Mouse (Mus musculus): ENCODE data around the gene Khnyn. TPM values are rescaled to one million over a fixed set of nuclear protein-coding genes. Genes with fewer than 3 reads are reported as not detected.
A peak's percentile ranks its signal among the peaks of the same experiment; 100 is the strongest.

Khnyn gene
- polyA plus RNA-seq, 1 experiment: 35.5 TPM

DNA sequence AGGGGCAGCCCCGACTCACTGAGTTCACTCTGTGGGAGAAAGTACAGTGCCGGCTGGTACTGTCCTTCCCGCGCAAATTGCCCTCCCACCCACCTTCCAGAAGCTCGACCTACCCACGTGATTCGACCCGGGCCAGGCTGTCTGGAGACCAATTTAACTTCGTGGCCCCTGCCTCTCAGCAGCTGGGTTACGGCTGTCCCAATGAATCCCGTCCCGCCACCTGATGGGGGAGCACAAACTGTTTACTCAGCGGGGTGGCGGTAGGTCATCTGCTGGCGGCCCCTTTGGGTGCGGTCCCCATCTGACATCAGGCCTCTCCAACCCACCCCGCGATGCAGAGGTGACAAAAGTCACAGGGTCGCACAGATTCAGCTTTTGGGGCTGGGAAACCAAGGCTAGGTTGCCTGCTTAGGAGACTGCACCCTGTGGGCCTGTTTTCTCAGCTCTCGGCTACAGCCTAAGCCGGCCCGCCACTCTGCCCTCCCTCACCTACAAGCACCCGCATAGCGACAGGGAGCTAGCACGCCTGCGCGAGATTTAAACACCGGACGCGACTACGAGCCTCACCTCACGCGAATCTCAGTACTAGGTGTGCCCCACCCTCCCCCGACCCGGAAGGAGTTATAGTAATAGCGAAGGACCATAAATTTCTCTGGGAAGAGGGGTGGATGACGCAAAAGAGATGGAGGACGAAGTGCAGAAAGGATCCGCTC is 15.1 kb downstream of the Khnyn start, which contains the start of gene Sdr39u1:
Gene Sdr39u1, minus strand, starts transcription at position 593 of the 713 bp plus-strand sequence.
- Histone ChIP-seq H3K27me3 (ENCODE audit: control insufficient read depth, insufficient read depth, low read length) (no peaks in the 10 kb centered on the region), H3K4me3 (ENCODE audit: control insufficient read depth, insufficient read depth, low read length) (peak within 1 kb of the TSS; percentile 69), H3K36me3 (ENCODE audit: control insufficient read depth, insufficient read depth, low read length) (peaks cover 17% of the 10 kb centered on the region), H3K27ac (ENCODE audit: control insufficient read depth, insufficient read depth, low read length) (peak within 1 kb of the TSS; percentile 19), H3K4me1 (replicated peaks; ENCODE audit: control insufficient read depth, insufficient read depth, low read length) (peaks cover 12% of the 10 kb centered on the region)
- TF ChIP-seq POLR2A (IDR thresholded peaks at IDR 0.05; ENCODE audit: control insufficient read depth, extremely low read depth, insufficient read depth, low read length, poor library complexity) (peak; percentile 60; the same call in 1 of the 2 replicates), CTCF (IDR thresholded peaks at IDR 0.05; ENCODE audit: borderline replicate concordance, control insufficient read depth, extremely low read depth, insufficient read depth, low read length, poor library complexity) (no peak)
- DNase-seq: peak; percentile 87
- under 1% methylated on average over 39 of the region's 39 CpGs for WGBS

GRCm38 (mm10) chr14:55900414-55900755 is 15.6 kb downstream of the Khnyn start:
- peak overlapping the region; percentile 69 for H3K4me3 ChIP-seq (ENCODE audit: control insufficient read depth, insufficient read depth, low read length)
- H3K4me1 ChIP-seq (replicated peaks; ENCODE audit: control insufficient read depth, insufficient read depth, low read length): peaks cover 12% of the 10 kb centered on the region
- H3K27ac ChIP-seq (ENCODE audit: control insufficient read depth, insufficient read depth, low read length): peak overlapping the region; percentile 17; the same call in 1 of the 2 replicates
- WGBS: 8% methylated on average over 12 of the region's 12 CpGs
- DNase-seq: no peak
- H3K27me3 ChIP-seq (ENCODE audit: control insufficient read depth, insufficient read depth, low read length): no peaks in the 10 kb centered on the region
- peaks cover 12% of the 10 kb centered on the region for H3K36me3 ChIP-seq (ENCODE audit: control insufficient read depth, insufficient read depth, low read length)
- no peak for TF ChIP-seq CTCF (IDR thresholded peaks at IDR 0.05; ENCODE audit: borderline replicate concordance, control insufficient read depth, extremely low read depth, insufficient read depth, low read length, poor library complexity)
- no peak for TF ChIP-seq POLR2A (IDR thresholded peaks at IDR 0.05; ENCODE audit: control insufficient read depth, extremely low read depth, insufficient read depth, low read length, poor library complexity)

GRCm38 (mm10) chr14:55905518-55905917 is 20.8 kb downstream of the Khnyn start:
- Histone ChIP-seq H3K27me3 (ENCODE audit: control insufficient read depth, insufficient read depth, low read length) (no peaks in the 10 kb centered on the region), H3K36me3 (ENCODE audit: control insufficient read depth, insufficient read depth, low read length) (no peaks in the 10 kb centered on the region), H3K27ac (ENCODE audit: control insufficient read depth, insufficient read depth, low read length) (no peak overlapping the region), H3K4me1 (replicated peaks; ENCODE audit: control insufficient read depth, insufficient read depth, low read length) (peaks cover 7% of the 10 kb centered on the region), H3K4me3 (ENCODE audit: control insufficient read depth, insufficient read depth, low read length) (no peak overlapping the region)
- no peak for TF ChIP-seq POLR2A (IDR thresholded peaks at IDR 0.05; ENCODE audit: control insufficient read depth, extremely low read depth, insufficient read depth, low read length, poor library complexity)
- TF ChIP-seq CTCF (IDR thresholded peaks at IDR 0.05; ENCODE audit: borderline replicate concordance, control insufficient read depth, extremely low read depth, insufficient read depth, low read length, poor library complexity): no peak
- DNase-seq: no peak
- 8% methylated on average over 1 of the region's 1 CpGs for whole genome bisulfite sequencing

DNA sequence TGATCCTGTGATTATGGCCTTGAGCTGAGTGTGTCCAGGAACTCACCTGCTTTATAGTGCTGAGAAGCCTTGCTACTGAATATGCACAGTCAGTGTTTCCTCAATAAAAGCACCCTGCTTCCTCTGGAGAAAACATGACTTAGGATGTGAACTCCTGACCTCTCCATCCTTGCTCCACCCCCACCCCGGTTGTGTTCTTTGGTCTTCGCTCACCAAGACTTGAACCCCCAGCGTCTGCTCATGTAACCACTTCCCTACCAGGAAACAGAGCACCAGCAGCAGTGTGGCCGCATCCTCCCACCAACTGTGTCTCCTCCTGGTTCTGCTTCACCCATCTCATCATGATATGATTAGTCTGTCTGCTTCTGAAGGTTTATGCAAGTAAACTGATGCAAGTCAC is 28.7 kb downstream of the Khnyn start:
- no peak overlapping the region for H3K27ac ChIP-seq (ENCODE audit: control insufficient read depth, insufficient read depth, low read length)
- TF ChIP-seq POLR2A (IDR thresholded peaks at IDR 0.05; ENCODE audit: control insufficient read depth, extremely low read depth, insufficient read depth, low read length, poor library complexity) (no peak), CTCF (IDR thresholded peaks at IDR 0.05; ENCODE audit: borderline replicate concordance, control insufficient read depth, extremely low read depth, insufficient read depth, low read length, poor library complexity) (no peak)
- WGBS: 5% methylated on average over 4 of the region's 4 CpGs
- DNase-seq: no peak
- H3K36me3 ChIP-seq (ENCODE audit: control insufficient read depth, insufficient read depth, low read length): no peaks in the 10 kb centered on the region
- H3K27me3 ChIP-seq (ENCODE audit: control insufficient read depth, insufficient read depth, low read length): no peaks in the 10 kb centered on the region; the same call in 1 of the 2 replicates
- no peak overlapping the region for H3K4me3 ChIP-seq (ENCODE audit: control insufficient read depth, insufficient read depth, low read length)
- no peaks in the 10 kb centered on the region for H3K4me1 ChIP-seq (replicated peaks; ENCODE audit: control insufficient read depth, insufficient read depth, low read length)

DNA sequence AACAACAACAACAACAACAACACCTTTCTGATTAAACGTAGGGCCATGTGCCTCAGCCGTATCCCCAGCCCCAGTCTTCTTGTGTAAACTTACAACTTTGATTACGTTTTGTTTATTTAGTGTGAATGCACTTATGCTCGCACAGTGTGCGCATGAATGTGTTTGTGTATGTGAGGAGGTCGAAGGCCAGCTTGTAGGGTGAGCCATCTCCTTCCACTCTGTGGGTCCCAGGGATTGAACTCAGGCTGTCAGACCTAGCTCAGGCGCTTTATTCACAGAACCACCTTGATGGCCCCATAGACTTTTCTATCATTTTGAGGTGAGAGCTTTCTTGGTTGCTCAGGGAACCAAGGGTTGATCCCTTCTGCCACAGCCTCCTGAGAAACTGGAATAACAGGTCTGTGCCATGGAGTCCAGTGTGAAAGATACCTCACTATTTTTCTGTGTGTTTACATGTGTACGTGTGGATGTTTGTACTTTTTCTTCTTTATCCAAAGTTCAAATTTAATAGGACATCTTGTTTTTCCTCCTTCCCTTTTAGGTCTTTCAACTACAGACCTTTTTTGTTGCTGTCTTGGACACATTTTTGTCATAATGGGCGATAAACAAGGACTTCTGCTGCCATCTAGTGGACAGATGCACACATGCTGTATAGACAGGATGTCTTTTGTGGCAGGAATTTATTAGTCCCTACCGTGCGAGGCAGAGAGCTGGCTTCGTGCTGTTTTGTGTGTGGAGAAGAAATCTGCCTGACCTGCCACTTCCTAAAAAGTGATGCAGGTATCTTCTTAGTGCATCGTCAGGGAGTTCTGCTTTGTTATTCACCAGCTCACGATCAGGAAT is 33.7 kb downstream of the Khnyn start:
- 51% methylated on average over 14 of the region's 14 CpGs for WGBS
- no peak overlapping the region for H3K4me3 ChIP-seq (ENCODE audit: control insufficient read depth, insufficient read depth, low read length)
- H3K4me1 ChIP-seq (replicated peaks; ENCODE audit: control insufficient read depth, insufficient read depth, low read length): no peaks in the 10 kb centered on the region
- no peaks in the 10 kb centered on the region; the same call in 1 of the 2 replicates for H3K27me3 ChIP-seq (ENCODE audit: control insufficient read depth, insufficient read depth, low read length)
- TF ChIP-seq CTCF (IDR thresholded peaks at IDR 0.05; ENCODE audit: borderline replicate concordance, control insufficient read depth, extremely low read depth, insufficient read depth, low read length, poor library complexity) (no peak), POLR2A (IDR thresholded peaks at IDR 0.05; ENCODE audit: control insufficient read depth, extremely low read depth, insufficient read depth, low read length, poor library complexity) (no peak)
- H3K27ac ChIP-seq (ENCODE audit: control insufficient read depth, insufficient read depth, low read length): no peak overlapping the region
- H3K36me3 ChIP-seq (ENCODE audit: control insufficient read depth, insufficient read depth, low read length): no peaks in the 10 kb centered on the region
- peak; percentile 66 for DNase-seq

- Histone ChIP-seq H3K4me3 (ENCODE audit: control insufficient read depth, insufficient read depth, low read length) (no peak overlapping the region), H3K27ac (ENCODE audit: control insufficient read depth, insufficient read depth, low read length) (no peak overlapping the region), H3K4me1 (replicated peaks; ENCODE audit: control insufficient read depth, insufficient read depth, low read length) (no peaks in the 10 kb centered on the region), H3K27me3 (ENCODE audit: control insufficient read depth, insufficient read depth, low read length) (no peaks in the 10 kb centered on the region), H3K36me3 (ENCODE audit: control insufficient read depth, insufficient read depth, low read length) (no peaks in the 10 kb centered on the region)
- WGBS: 84% methylated on average over 7 of the region's 7 CpGs
- TF ChIP-seq CTCF (IDR thresholded peaks at IDR 0.05; ENCODE audit: borderline replicate concordance, control insufficient read depth, extremely low read depth, insufficient read depth, low read length, poor library complexity) (no peak), POLR2A (IDR thresholded peaks at IDR 0.05; ENCODE audit: control insufficient read depth, extremely low read depth, insufficient read depth, low read length, poor library complexity) (no peak)
- no peak for DNase-seq
These were observed 37.9 kb downstream of the Khnyn start for GRCm38 (mm10) chr14:55922475-55923232.
